Mouse (Mus musculus) right cerebral cortex, adult 18-20 months (tissue): ENCODE measurements around the gene Akr1c13.

Experiments
- DNase-seq: peaks from one replicate; pipeline ENCODE4 v3.0.0; 2022; ENCODE audit warnings: mixed read lengths

The Akr1c13 gene

DNA sequence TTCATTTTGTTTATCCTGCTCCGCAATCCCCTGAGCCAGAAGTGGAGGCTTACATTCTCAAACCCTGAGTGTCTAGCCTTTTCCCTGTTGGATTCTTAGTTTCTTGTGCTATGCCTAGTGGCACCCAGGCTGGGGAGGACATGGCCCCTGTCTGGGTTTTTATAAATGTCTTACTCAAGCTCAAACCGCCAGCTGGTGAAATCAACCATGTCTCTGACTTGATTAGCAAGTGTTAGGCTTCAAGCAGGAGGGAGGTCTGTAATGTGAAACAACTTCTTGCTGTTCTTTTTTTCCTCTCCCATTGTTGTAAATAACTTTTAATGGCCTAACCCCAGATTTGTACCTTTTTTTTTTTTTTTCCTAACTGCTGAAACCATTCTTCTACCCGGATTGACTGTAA is 58.4 kb downstream of the Akr1c13 start:
- no peak for DNase-seq
